Mouse (Mus musculus): ENCODE data around the gene Gm15097.
"Not testable (repeated sequence)": the region's sequence is repeated elsewhere in the genome, so short reads cannot be mapped to it uniquely, and the experiment has no call there.

Gene Gm15097

DNA sequence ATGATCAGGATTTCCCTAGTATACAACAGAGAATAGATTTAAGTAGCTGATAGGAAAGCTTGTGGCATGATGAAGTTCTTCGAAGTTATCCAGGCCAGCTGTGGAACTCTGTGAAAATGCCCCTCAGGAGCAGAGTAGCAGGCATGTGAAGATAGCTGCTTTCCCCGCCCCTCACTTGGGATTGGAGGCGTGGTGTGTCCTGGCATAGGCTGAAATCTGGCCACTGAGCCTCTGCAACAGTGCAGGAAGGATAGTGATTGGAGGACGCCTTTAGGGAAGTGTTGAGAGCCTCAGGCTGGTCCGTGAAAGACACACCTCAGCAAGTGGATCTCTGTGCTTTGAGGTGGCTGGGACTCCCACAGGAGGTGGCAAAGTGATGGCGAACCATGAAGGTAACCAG, at the start of gene Gm15097:
Gene Gm15097, plus strand, starts transcription at position 301 of the 400 bp plus-strand sequence.
- DNase-seq = not testable (repeated sequence)

- DNase-seq = peak; percentile 1
Measured at GRCm38 (mm10) chrX:149762853-149763252, 21.4 kb upstream of the Gm15097 start.

DNA sequence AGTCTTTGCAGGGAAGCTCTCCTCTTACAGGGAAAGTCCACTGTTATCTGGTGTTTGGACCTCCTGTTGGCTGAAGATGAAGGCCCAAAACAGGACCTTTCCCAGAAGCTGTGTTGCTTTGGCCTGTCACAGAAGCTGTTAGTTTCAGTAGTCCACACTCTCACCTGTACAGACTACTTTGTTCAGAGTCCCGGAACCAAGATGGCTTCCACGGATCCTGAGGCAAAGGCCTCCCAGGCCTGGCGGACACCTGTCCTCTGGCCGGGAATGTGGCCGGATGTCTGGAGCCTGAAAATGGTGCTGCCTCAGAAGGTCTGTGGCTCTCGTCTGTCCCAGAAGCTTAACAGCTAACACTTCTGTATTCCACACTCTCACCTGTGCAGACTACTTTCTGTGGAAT, 26.9 kb downstream of the Gm15097 start:
- not testable (repeated sequence) for DNase-seq

Measured in kidney, postnatal 14 days (tissue).